Mouse (Mus musculus): ENCODE measurements around the gene Scamp5.

DNA sequence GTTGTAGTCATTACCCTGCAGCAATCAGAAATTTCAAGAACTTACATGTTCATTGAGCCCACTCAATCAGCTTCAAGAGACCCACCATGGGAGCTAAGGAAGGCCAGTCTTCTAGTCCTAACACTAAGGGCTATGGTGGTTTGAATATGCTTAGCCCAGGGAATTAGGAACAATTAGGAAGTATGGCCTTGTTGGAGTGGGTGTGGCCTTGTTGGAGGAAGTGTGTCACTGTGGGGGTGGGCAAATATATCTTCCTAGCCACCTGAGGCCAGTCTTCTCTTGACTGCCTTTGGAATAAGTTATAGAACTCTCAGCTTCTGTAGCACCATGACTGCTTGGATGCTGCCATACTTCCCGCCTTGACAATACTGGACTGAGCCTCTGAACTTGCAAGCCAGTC is 27.2 kb downstream of the Scamp5 start:
- TF ChIP-seq CTCF (IDR thresholded peaks at IDR 0.05) (no peak), EP300 (IDR thresholded peaks at IDR 0.05) (no peak)

Measured in lung, postnatal 0 days (tissue).